Mouse (Mus musculus) spleen, postnatal 10 days (tissue): ENCODE data around the gene Aagab.

Experiments used
- DNase-seq, 2 experiments: peaks; one replicate each; pipeline ENCODE4 v3.0.0; 2021 to 2022; ENCODE audit warnings: low spot score in 2 of 2

Aagab gene

DNA sequence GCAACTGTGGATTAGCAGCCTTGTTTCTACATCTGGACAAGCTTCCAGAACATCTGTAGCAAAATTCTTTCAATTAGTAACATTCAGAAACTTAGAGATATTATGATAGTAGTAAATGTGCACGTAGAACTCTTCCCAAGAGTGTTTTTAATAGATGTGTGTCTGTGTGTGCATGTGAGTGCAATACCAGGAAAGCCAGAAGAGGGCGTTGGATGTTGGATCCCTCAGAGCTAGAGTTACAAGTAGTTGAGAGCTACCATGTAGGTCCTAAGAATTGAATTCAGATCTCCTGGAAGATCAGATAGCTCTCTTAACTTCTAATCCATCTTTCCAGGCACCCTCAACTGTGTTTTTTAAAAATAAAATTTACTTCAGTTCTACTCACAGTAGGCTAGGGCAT lies 4.1 kb downstream of the Aagab start:
- peak in 1 of 2 experiments; percentile 52 for DNase-seq

DNA sequence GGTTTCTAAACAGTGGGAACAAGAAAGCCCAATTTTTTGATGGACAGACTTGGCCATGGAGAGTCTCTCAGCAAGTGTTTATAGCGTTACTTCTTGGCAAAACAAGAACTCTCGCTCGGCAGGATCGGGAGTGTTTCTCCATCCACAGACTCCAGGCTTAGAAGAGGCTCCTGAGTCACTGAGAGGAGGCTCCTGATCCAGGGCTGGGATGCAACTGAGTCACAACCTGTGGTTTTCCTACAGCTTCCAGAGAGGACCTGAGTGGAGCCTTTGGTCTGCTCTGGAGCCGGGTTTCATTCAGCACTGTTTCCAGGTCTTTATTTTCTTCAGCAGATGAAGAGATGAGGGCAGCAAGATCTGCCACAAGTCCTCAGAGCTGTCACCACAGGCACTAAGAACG lies 5.5 kb downstream of the Aagab start:
- no peak for DNase-seq

DNA sequence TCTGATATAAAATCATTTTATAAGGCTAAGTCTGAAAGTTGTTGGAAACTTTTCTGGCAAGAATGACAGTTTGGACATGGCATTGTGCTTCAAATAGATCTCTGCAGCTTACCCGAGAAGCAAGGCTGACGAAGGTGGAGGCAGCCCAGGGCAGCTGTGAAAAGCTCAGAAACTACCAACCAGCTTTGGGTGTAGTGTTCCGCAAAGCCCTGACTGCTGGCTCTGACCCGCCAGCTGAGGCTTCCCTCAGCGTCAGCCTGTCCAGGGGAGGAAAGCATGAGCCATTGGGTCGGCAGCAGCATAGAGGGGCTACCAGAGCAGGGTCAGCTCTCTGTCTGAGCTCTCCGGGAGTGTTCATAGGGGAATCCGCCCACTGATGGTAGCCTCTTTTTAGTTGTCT lies 6.8 kb downstream of the Aagab start:
- no peak for DNase-seq

DNA sequence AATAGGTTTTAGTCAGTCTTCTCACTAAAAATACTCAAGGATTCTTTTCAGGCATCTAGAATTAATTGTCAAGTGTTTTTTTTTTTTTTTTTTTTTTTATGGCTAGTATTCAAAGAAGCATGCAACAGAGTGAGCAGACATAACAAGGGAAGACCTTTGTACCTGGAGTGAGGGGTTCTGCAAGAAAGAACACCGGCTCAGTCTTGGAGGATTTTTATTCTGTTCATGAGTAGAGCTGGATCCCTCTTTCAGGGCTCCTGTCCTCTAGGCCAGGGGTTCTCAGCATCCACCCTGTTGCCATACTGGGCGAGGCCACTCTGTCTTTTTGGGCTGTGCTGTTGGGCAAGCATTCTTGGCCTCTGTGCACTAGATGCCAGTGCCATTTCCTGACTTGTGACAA lies 7.3 kb downstream of the Aagab start:
- no peak for DNase-seq

DNA sequence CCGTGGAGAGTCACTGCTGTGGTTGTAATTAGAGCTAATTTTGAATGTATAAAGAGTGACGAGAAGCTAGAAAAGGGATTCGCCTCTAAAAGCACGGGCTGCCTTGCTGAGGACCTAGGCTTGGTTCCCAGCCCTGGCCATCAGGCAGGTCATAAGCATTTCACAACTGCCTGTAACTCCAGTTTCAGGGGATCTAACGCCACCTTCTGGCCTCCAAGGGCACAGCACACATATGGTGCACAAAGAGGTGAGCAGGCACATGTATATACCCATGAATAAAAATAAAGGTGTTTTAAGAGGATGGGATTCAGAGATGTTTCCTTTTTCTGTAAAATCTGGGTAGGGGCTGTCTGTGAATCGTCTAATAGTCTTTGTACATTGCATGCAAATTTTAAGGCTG lies 7.8 kb downstream of the Aagab start:
- DNase-seq, result no peak

DNA sequence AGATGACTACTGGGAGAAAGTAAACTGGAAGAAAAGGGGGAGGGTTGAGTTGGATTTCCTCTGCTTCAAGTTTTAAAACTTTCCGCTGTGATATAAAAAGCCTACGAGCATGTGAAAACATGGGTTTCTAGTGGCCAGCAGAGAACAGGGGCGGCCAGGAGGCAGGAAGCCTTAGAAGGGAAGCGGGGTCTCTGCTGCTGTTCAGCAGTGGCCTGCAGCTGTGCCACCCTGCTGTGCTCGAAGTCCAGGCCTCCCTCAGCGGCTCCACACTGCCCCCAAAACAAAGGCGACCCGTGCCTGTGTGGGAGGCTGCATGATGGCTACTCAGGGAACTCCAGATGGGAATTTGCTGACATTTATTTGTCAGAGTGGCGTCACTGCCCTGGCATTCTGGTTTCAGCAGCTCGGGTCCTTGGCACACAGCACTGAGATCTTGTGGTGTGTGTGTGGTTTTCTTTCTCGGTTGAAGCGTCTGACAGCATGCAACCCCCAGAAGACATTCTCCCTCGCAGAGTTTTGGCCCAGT lies 8.4 kb downstream of the Aagab start:
- DNase-seq, result no peak

DNA sequence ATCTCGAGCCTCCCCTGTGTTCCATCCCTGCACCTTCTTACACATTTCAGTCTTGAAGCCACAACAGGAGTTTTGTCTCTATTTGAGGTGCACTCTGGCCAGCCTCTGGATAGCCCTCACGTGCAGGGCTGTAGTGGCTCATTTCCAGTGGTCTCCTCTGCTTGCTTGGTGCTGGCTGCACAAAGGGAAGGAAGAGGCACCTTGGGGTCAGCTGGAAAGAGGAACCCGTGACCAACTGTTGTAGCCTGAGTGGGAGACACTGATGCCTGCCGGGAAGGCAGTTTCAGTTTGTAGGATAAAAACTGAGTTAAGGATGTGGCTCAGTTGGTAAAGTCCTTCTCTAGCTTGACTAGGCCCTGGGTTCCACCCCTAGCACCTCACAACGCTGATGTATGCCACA lies 9.5 kb downstream of the Aagab start:
- peak in 1 of 2 experiments; percentile 9 for DNase-seq

DNA sequence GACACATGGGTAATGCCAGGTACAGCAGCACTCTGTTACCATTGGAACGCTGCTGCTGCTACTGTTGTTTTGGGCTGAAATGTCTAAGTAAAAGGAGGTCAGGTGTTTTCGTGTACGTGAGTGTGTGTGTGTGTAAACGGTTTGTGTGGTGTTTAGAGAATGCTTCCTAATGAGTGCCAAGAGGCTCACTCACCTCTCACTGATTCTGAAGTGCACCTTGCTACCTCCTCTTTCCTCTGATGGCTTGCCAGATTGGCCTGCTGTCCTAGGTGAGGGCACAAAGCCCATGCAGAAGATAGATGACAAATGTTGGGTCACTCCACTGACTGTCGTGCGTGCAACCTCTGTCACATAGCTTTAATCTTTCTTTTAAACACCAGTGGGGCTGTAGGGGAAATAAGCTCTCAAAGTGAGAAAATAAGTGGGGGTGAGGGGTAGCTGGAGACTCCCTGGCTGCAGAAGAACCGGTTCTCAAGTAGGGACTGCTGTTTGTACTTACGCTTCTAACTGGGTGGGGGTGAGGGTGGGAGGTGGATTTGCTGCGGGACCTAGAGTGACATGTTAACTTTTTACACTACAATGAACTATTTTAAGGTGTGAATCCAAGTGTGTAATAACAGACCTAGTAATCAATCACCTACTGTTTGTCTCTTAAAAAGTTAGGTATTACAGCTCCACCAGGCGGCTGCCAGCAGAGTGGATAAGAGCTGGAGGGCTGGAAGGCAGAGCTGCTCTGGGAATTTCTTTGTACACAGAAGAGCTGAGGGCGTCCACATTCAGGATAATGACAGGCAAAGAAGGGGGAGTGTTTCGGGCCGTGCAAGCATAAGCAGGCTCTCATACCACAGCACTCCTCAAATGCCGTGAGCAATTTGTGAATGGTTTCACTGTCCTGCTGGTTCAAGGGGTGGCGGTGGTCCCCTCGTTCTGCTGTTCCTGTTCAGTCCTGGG lies 10.4 kb downstream of the Aagab start:
- DNase-seq, result no peak

DNA sequence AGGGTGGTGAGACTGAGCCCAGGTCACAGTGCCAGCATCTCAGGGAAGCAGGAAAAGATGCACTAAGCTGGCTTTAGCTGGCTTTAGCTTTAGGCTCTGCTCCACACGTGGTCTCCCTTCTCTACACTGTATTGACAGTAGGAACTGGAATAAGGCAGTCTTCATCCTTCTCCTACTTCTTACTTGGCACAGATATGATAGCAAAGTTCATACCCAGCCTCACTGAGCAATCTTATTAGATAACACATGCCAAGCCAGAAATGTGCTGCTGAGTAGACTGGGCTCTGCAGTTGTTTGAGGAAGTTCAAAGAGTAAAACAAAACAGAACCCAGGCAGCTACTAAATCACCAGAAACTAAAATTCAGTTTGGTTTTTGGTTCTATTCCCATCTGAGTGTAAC lies 11.1 kb downstream of the Aagab start:
- no peak for DNase-seq

DNA sequence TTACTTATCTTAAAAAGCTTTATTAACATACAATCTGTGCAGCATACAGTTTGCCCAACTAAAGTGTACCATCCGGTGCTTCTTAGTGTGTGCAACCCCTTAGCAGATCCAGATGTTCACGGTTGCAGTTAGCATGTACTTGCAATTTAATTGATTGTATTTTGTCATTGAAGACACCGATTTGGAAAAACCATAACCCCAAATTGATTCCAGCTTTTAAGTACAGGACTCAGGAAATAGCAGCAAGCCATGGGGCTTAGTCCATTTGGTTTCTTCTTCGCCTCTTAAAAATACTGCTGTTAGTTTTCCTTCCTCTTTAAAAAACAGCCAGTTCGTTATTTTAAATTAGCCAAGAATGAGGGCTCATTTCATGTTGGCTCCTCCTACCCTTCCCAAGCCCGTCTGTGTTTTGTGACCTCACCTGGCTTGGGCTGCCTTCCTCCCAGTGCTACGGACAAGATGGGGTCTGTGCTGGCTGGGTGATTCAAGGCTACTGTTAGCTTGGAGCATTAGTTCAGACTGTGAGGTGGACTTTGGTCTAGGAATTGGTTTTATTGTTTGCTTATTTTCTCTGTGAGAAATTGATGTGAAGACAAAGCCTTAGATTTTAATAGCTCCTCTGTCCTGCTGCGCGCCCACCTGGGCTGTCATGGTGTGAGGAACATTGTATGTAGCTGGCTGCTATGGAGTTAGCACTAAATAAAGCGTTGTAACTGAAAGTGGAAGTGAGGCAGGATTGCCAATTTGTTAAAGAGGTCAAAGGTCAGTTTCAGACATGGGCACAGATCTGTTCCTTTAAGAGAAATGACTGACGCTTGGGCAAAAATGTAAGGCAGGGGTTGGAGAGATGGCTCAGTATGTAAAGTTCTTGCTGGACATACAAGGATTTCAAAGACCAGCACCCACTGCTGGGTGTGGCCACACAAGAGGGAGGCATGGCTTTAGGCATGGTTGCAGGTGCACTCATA lies 11.8 kb downstream of the Aagab start:
- DNase-seq, result no peak

DNA sequence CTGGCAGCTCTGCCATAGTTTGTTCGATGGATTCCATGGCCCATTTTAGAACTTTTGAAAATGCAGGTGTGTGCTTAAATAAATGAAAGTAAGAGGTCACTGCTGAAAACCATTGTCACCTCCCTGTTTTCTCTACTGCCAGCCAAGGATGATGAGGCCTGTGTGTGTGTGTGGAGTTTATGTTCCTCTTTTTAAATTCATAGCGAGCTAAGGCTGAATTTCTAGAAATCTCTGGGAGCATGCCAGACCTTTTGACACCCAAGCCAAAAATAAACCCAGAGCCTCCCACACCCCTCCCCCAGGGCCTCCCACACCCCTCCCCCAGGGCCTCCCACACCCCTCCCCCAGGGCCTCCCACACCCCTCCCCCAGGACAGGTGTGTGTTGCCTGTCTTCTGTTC lies 15.5 kb downstream of the Aagab start:
- DNase-seq, result no peak

DNA sequence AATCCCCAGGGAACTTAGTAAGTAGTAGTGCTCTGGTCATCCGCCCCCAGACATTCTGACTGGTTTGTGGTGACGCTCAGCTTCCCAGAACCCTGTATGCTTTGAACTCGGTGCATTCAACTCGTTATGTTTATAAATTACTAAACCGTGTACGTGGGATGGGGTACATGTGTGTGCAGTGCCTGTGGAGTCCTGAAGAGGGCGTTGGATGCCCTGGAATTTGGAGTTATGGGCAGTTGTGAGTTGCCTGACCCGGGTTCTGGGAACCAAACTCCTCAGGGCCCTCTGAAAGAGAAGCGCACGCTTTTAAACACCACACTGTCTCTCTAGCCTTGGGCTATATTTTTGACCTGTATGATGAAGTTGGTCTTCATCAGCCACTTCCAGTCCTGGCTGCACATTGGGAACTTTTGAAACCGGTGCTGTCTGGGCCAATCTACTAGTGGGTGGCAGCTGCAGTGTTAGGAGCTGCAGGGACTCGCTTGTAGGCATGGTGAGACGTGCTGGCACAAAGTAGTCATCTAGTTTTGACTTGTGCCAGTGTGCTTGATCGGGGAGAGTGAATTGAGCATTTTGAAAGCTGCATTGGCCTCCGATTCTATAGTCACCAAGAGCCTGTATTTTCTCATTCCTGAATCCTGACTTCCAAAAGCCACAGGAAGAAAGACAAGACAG lies 21.6 kb downstream of the Aagab start:
- no peak for DNase-seq

DNA sequence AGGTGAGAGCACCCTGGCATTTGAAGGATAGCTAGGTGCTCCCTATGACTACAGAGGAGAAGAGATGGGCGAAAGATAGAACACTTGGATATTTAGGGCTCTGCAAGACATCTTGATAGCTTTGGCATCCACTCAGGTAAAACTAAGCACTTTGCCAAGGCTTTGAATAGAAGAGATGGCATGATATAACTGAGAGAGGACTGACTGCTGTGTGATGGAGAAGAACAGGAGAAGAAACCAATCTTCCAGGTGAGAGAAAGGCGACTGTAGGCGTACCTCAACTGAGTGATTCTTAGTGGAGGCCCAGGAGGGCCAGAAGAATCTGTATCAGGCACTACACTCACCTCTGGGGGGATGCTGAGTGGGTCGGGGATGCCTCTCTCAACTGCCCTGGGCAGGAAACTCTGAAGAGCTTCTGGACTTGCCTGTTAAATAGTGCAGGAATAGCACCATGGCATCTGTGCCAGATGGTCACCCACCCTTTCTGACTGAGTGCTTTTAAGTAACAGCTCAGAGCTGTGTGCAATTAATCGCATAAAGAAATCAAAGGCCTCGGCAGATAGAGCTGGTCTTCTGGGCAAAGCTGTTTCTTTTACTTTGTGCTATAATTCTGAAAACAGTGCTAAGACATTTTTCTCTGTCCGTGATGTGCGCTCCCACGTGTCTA lies 22.8 kb downstream of the Aagab start:
- no peak for DNase-seq

DNA sequence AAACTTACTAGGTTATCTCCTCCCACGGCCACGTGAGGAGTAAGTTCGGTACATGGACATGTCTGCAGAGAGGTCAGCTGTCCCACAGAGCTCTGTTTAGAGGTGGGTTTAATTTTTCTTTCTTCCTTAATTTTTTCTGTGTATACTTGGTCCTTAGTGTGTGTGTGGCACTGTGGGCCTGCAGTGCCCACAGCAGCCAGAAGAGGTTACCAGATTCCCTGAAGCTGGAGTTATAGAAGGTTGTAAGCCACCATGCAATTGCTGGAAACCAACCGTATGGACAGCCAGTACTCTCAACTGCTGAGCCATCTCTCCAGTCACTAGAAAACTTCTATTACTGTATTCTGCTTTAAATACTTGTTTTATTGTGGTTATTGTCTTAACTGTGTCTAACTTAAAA lies 29.6 kb downstream of the Aagab start:
- DNase-seq, result no peak

DNA sequence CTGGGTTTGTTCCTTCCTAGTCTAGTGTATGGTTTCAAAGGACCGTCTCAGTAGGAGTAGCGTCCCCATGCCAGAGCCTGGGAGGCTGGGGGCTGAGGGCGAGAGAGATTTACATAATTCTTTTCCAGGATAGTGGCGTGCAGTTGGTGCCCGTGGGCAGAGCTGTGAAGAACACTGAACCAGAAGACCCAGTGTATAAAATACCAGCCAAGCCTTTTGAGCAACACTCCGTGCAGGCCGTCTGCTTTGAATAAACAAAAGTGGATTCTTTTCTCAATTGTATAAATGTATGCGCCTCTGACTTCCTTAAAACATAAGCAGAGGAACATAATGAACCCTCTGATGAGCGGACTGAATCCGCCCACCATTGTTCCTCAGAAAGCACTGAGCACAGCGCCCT lies 30.5 kb downstream of the Aagab start:
- no peak for DNase-seq

DNA sequence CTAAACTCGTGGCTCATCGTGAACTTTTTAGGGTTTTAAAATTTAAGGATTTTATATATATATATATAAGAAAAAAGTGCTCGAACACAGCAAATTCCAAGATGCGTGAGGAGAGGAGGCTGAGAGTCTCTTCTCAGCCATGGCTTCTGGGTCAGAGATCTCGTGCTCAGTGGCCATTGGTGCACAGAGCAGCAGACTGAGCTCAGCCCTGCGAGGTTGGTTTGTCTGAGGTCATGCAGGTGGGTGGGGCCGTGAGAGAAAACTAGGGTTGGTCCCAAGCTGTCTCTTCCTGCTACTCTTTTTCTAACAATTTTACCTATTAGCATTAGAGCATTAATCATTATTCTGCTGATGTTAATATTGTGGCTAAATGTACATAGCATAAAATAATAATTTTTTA lies 30.9 kb downstream of the Aagab start:
- DNase-seq, result no peak

DNA sequence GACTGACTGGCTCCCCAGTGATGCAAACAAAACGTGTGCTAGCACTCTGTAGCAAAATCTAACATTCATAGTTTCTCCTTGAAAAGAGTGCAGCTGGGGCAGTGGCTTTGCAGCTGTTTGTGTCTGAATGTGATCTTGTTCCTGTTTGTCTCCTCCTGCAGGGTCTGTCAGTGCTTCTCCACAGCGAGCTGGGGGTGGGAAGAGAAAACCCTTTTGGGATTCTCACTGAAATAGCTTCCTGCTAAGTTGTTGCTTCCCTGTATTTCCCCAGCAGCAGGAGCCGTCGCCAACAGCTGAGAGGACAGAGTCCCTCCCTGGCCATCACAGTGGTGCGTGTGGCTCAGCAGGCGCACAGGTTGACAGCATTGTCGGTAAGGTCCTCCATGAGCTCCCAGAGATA lies 33.7 kb downstream of the Aagab start:
- no peak for DNase-seq

DNA sequence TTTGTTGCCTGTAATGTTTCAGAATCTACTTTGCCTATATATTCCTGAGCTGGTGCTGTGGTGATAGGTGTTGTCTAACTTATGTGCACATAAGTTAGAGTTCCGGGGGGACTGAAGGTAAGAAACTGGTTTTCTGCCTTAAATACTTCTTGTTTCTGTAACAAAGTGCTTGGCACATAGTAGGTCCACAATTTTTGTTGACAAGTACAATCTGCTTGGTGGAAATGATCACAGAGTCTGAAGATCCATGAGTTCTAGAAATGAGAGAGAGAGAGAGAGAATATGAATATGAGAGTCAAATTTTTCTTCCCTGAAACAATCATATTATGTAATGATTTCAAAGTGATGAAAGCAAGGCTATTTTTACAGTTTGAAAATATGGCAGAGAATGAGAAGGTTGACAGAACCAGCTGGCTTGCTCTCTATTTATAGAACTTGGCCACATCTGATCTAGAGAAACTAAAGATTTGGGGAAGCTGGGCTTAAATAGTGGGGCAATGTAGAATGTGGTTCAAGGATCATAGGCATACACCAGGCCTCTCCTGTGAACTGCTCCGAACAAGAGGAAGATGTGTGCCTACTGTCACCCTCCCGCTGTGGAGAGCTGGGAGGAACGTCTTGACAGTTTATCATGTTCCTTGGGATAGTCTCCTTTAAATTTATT lies 39.7 kb downstream of the Aagab start:
- no peak for DNase-seq

DNA sequence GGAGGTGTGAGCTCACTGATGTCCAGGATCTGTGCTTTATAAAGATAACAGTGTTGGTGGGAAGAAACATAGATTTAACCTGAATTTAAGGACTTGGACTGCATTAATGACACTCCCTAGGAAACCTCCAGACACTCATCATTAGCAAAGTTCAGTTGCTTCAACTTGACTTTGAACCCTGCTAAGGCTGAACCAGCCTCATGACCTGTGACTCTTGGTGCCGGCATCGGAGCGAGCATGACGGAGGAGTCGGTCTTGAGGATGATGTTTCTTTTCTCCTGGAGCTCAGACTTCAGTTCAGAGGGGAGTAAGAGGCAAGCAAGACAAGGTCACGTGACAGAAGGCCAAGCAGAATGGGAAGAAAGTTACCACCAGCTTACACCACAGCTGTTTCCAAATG lies 41.6 kb downstream of the Aagab start:
- DNase-seq, result no peak

DNA sequence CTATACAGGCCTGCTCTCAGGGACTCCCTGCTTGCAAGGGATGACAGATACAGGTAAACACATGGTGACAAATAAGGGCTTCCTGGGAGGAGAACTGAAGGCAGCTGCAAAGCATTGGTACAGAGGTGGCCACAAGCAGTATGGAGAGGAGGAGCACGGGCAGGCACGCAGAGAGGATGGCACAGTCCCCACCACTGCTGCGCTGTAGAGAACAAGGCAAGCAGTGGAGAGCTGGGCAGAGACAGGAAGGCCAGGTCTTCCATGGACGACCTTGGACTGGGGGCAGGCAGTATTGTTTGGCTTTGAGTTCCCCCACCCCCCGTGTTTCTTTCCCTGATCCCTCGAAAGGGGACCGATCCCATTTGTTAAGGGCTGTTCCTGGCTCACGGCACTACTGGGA lies 42.6 kb downstream of the Aagab start:
- DNase-seq, result no peak
